Mouse (Mus musculus) MEL (cell line): ENCODE measurements around the gene Zfp385b. TPM values are rescaled to one million over a fixed set of nuclear protein-coding genes. Genes with fewer than 3 reads are reported as not detected.

Experiments used
- DNase-seq: peaks from one replicate; pipeline ENCODE4 v3.0.0; 2011; ENCODE audit warnings: low read depth, low spot score
- H3K27ac ChIP-seq: 2 replicates; pipeline ENCODE4 v1.5.1; 2012; ENCODE audit warnings: low read depth, mild to moderate bottlenecking, control low read depth, low read length, moderate library complexity; ENCODE audit not compliant: control insufficient read depth
- H3K27me3 ChIP-seq, 2 experiments: fragments of 150-350 bp in 1 of 2; sonication (generic) in 1 of 2; 2 replicates each; pipeline ENCODE4 v1.6.1; 2012; ENCODE audit warnings: low read length in 2 of 2, mild to moderate bottlenecking in 2 of 2, improper control_type of control experiment in 1 of 2, moderate library complexity in 1 of 2; ENCODE audit not compliant: insufficient read depth in 2 of 2, control insufficient read depth in 1 of 2
- H3K36me3 ChIP-seq, 2 experiments: 2 replicates each; pipeline ENCODE4 v1.6.1; 2012 to 2014; ENCODE audit warnings: low read length in 2 of 2, improper control_type of control experiment in 1 of 2, inconsistent platforms in 1 of 2, mild to moderate bottlenecking in 1 of 2; ENCODE audit not compliant: insufficient read depth in 2 of 2, control insufficient read depth in 1 of 2
- H3K4me1 ChIP-seq, 2 experiments: fragments of 150-350 bp in 1 of 2; sonication (generic) in 1 of 2; 2 replicates each; pipeline ENCODE4 v1.6.1; 2012; ENCODE audit warnings: low read length in 2 of 2, improper control_type of control experiment in 1 of 2, mild to moderate bottlenecking in 1 of 2; ENCODE audit not compliant: insufficient read depth in 2 of 2, control insufficient read depth in 1 of 2
- H3K4me3 ChIP-seq, 2 experiments: fragments of 150-350 bp in 1 of 2; sonication (generic) in 1 of 2; 2 replicates each; pipeline ENCODE4 v1.5.1; 2012; ENCODE audit warnings: low read depth in 2 of 2, low read length in 2 of 2, mild to moderate bottlenecking in 2 of 2, moderate library complexity in 2 of 2, control low read depth in 1 of 2, improper control_type of control experiment in 1 of 2; ENCODE audit not compliant: control insufficient read depth in 1 of 2, insufficient read depth in 1 of 2
- H3K79me2 ChIP-seq: 2 replicates; pipeline ENCODE4 v1.6.1; 2012; ENCODE audit warnings: mild to moderate bottlenecking, low read length, moderate library complexity; ENCODE audit not compliant: control insufficient read depth, poor library complexity, insufficient read depth
- H3K9ac ChIP-seq: 2 replicates; pipeline ENCODE4 v1.6.1; 2012; ENCODE audit warnings: low read depth, mild to moderate bottlenecking, control low read depth, low read length, moderate library complexity; ENCODE audit not compliant: control insufficient read depth, poor library complexity, severe bottlenecking
- H3K9me3 ChIP-seq: fragments of 150-350 bp; sonication (generic); replicated peaks from 2 replicates; pipeline ENCODE4 v1.6.1; 2012; ENCODE audit warnings: mild to moderate bottlenecking, low read length, improper control_type of control experiment, moderate library complexity; ENCODE audit not compliant: insufficient read depth
- BHLHE40 ChIP-seq: IDR thresholded peaks from 2 replicates; pipeline ENCODE4 v1.6.1; 2012; ENCODE audit warnings: low read depth, mild to moderate bottlenecking, inconsistent platforms, low read length, improper control_type of control experiment, borderline replicate concordance
- E2F4 ChIP-seq: IDR thresholded peaks from 2 replicates; pipeline ENCODE4 v1.6.1; 2011; ENCODE audit warnings: low read depth, low read length, improper control_type of control experiment, borderline replicate concordance
- ELF1 ChIP-seq: IDR thresholded peaks from 2 replicates; pipeline ENCODE4 v1.6.1; 2014; ENCODE audit warnings: low read depth, mild to moderate bottlenecking, inconsistent platforms, low read length, improper control_type of control experiment, moderate library complexity
- GATA1 ChIP-seq: IDR thresholded peaks from 2 replicates; pipeline ENCODE4 v1.6.1; 2011; ENCODE audit warnings: low read depth, low read length, improper control_type of control experiment
- JUND ChIP-seq: IDR thresholded peaks from 2 replicates; pipeline ENCODE4 v1.6.1; 2011; ENCODE audit warnings: low read depth, mild to moderate bottlenecking, improper control_type of control experiment, low read length
- KAT2A ChIP-seq: conservative IDR thresholded peaks from 2 replicates; pipeline ENCODE4 v1.6.1; 2012; ENCODE audit warnings: low read depth, low read length, improper control_type of control experiment, inconsistent platforms
- MAFK ChIP-seq: IDR thresholded peaks from 2 replicates; pipeline ENCODE4 v1.6.1; 2011; ENCODE audit warnings: low read depth, mild to moderate bottlenecking, low read length, improper control_type of control experiment, borderline replicate concordance
- MAZ ChIP-seq: IDR thresholded peaks from 2 replicates; pipeline ENCODE4 v1.6.1; 2012; ENCODE audit warnings: low read depth, mild to moderate bottlenecking, inconsistent platforms, low read length, improper control_type of control experiment
- MYB ChIP-seq: IDR thresholded peaks from 2 replicates; pipeline ENCODE4 v1.6.1; 2011; ENCODE audit warnings: mild to moderate bottlenecking, low read depth, low read length, improper control_type of control experiment
- MYC ChIP-seq: IDR thresholded peaks from 2 replicates; pipeline ENCODE4 v1.6.1; 2011; ENCODE audit warnings: low read depth, mild to moderate bottlenecking, low read length, improper control_type of control experiment, moderate library complexity
- NRF1 ChIP-seq: IDR thresholded peaks from 2 replicates; pipeline ENCODE4 v1.6.1; 2014; ENCODE audit warnings: low read depth, mild to moderate bottlenecking, inconsistent platforms, low read length, improper control_type of control experiment, moderate library complexity; ENCODE audit not compliant: poor library complexity, insufficient read depth, severe bottlenecking
- POLR2A ChIP-seq, 2 experiments: IDR thresholded peaks; 2 replicates each; pipeline ENCODE4 v1.6.1; 2011 to 2012; ENCODE audit warnings: low read length in 2 of 2, mild to moderate bottlenecking in 2 of 2, control low read depth in 1 of 2, improper control_type of control experiment in 1 of 2, low read depth in 1 of 2, moderate library complexity in 1 of 2; ENCODE audit not compliant: control insufficient read depth in 1 of 2, insufficient read depth in 1 of 2, poor library complexity in 1 of 2
- POLR2AphosphoS2 ChIP-seq: IDR thresholded peaks from 2 replicates; pipeline ENCODE4 v1.6.1; 2011; ENCODE audit warnings: low read length, improper control_type of control experiment
- POLR2AphosphoS5 ChIP-seq: IDR thresholded peaks from 2 replicates; pipeline ENCODE4 v1.6.1; 2012; ENCODE audit warnings: low read depth, borderline replicate concordance, mild to moderate bottlenecking, inconsistent platforms, low read length, moderate library complexity, mixed read lengths
- SMC3 ChIP-seq: IDR thresholded peaks from 2 replicates; pipeline ENCODE4 v1.6.1; 2011; ENCODE audit warnings: low read depth, low read length, improper control_type of control experiment
- TAL1 ChIP-seq: IDR thresholded peaks from 2 replicates; pipeline ENCODE4 v1.6.1; 2012; ENCODE audit warnings: mild to moderate bottlenecking, inconsistent platforms, low read length, moderate library complexity, mixed read lengths
- TBP ChIP-seq: IDR thresholded peaks from 2 replicates; pipeline ENCODE4 v1.8.0; 2011; ENCODE audit warnings: low read depth, low read length, improper control_type of control experiment
- UBTF ChIP-seq: IDR thresholded peaks from 2 replicates; pipeline ENCODE4 v1.6.1; 2012; ENCODE audit warnings: low read depth, mild to moderate bottlenecking, inconsistent platforms, low read length, improper control_type of control experiment, moderate library complexity, borderline replicate concordance; ENCODE audit not compliant: insufficient read depth
- USF1 ChIP-seq: IDR thresholded peaks from 2 replicates; pipeline ENCODE4 v1.6.1; 2014; ENCODE audit warnings: low read depth, mild to moderate bottlenecking, inconsistent platforms, low read length, improper control_type of control experiment, moderate library complexity
- USF2 ChIP-seq, 2 experiments: IDR thresholded peaks; 2 replicates each; pipeline ENCODE4 v1.6.1; 2011 to 2012; ENCODE audit warnings: improper control_type of control experiment in 2 of 2, low read length in 2 of 2, borderline replicate concordance in 1 of 2, inconsistent platforms in 1 of 2, low read depth in 1 of 2, mild to moderate bottlenecking in 1 of 2; ENCODE audit not compliant: insufficient read depth in 1 of 2
- ZC3H11A ChIP-seq: IDR thresholded peaks from 2 replicates; pipeline ENCODE4 v1.6.1; 2012; ENCODE audit warnings: low read depth, mild to moderate bottlenecking, inconsistent platforms, low read length, improper control_type of control experiment
- ZKSCAN1 ChIP-seq: IDR thresholded peaks from 2 replicates; pipeline ENCODE4 v1.6.1; 2012; ENCODE audit warnings: low read depth, mild to moderate bottlenecking, inconsistent platforms, low read length, improper control_type of control experiment, moderate library complexity
- ZMIZ1 ChIP-seq: IDR thresholded peaks from 2 replicates; pipeline ENCODE4 v1.6.1; 2012; ENCODE audit warnings: low read depth, mild to moderate bottlenecking, inconsistent platforms, low read length, improper control_type of control experiment, moderate library complexity
- polyA plus RNA-seq, 2 experiments: library from polyadenylated mRNA; stranded (reverse) in 1 of 2; unstranded in 1 of 2; fragments of >175 nt in 1 of 2; fragments of >200 nt in 1 of 2; gene quantifications; 2 replicates each; pipeline versions ENCODE4 v1.2.1 to v1.2.4; 2012; ENCODE audit warnings: low replicate concordance in 2 of 2, low read depth in 1 of 2; ENCODE audit not compliant: insufficient read length in 2 of 2, insufficient read depth in 1 of 2, missing spikeins in 1 of 2
- total RNA-seq: library from RNA; depleted of rRNA; stranded (reverse); fragments of 300-350 nt; gene quantifications from 2 replicates; pipeline ENCODE4 v1.2.3, GENCODE M21; 2012

The Zfp385b gene
- total and polyA plus RNA-seq, 3 experiments = not detected

DNA sequence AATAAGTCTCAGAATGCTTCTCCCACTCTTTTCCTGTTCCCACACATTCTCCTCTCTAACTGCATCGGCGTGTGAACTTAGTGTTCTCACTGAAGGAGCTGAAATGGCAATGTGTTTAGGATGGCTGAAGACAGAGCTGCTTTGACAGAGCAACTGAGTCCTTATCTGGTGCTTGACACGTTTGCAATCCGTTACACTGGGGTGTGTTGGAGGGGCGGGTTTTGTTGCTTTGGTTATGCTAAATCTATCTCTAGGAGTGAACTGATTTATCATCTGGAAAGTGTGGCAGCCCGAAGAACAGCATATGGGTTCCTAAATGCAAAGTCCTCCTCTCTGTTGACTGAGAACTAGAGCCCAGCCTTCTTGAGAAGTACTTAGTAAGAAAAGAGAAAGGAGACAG, 22.0 kb upstream of the Zfp385b start:
- Histone ChIP-seq H3K79me2 (no peaks in the 10 kb centered on the region), H3K9ac (no peak overlapping the region), H3K4me3 (no peak overlapping the region), H3K27me3 (no peaks in the 10 kb centered on the region), H3K9me3 (no peaks in the 10 kb centered on the region), H3K27ac (no peak overlapping the region), H3K4me1 (no peaks in the 10 kb centered on the region), H3K36me3 (no peaks in the 10 kb centered on the region)
- no peak for DNase-seq
- TF ChIP-seq BHLHE40 (no peak), MAFK (no peak), POLR2AphosphoS2 (no peak), POLR2AphosphoS5 (no peak), JUND (no peak), USF1 (no peak), MAZ (no peak), GATA1 (no peak), ZMIZ1 (no peak), ZKSCAN1 (no peak), E2F4 (no peak), NRF1 (no peak), POLR2A (IDR thresholded peaks at IDR 0.05; ENCODE audit: control insufficient read depth in 1 of 2, insufficient read depth in 1 of 2, low read depth in 1 of 2, low read length in 2 of 2, poor library complexity in 1 of 2) (no peak), TBP (no peak)

DNA sequence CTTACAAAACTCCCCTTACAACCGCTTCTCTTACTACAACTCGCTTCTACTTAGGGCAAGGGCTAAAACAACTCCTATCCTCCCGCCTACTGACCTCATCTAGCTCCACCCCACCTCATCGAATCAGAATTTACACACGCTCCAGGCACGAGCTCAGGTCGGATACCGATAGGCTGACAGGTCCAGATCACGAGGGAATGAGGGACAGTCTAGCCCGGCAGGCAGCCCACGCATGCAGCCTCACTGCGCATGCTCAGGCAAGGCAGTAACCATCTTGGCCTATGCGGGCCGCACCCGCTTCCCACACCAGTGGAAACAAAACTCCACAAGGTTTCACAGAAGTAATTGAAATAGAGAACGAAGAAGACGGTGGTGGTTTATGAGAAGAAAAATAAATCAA, 20.1 kb upstream of the Zfp385b start:
- Histone ChIP-seq H3K9me3 (no peaks in the 10 kb centered on the region), H3K79me2 (no peaks in the 10 kb centered on the region), H3K4me1 (no peaks in the 10 kb centered on the region), H3K36me3 (no peaks in the 10 kb centered on the region), H3K9ac (no peak overlapping the region), H3K27me3 (no peaks in the 10 kb centered on the region), H3K27ac (no peak overlapping the region), H3K4me3 (no peak overlapping the region)
- DNase-seq = no peak
- TF ChIP-seq USF2 (IDR thresholded peaks at IDR 0.05; ENCODE audit: borderline replicate concordance in 1 of 2, insufficient read depth in 1 of 2, low read depth in 1 of 2, low read length in 2 of 2) = no peak
- no peak for TF ChIP-seq ZC3H11A
- TF ChIP-seq TAL1 = no peak
- no peak for TF ChIP-seq ZKSCAN1
- no peak for TF ChIP-seq KAT2A
- no peak for TF ChIP-seq GATA1
- TF ChIP-seq ELF1 = no peak
- TF ChIP-seq SMC3 = no peak
- no peak for TF ChIP-seq POLR2AphosphoS2
- no peak for TF ChIP-seq USF1
- TF ChIP-seq UBTF = no peak
- no peak for TF ChIP-seq MYB
- no peak for TF ChIP-seq MYC
- TF ChIP-seq E2F4 = no peak
